Mouse (Mus musculus) intestine, embryonic 14.5 days (tissue): ENCODE results near the gene Pax6. TPM values are rescaled to one million over a fixed set of nuclear protein-coding genes. Genes with fewer than 3 reads are reported as not detected.

Source experiments
- ATAC-seq: fragments of 200-750 bp; cut with Nextera tagmentation; replicated peaks from 2 replicates; pipeline ENCODE4 v1.8.0; 2017; ENCODE audit warnings: low read depth, moderate number of reproducible peaks, moderate TSS enrichment, moderate library complexity; ENCODE audit not compliant: low FRiP score, low TSS enrichment
- DNase-seq: peaks from one replicate; pipeline ENCODE4 v3.0.0-alpha.2; 2018; ENCODE audit warnings: low spot score
- H3K27ac ChIP-seq: fragments of 300-500 bp; sonication (generic); 2 replicates; pipeline ENCODE4 v1.5.1; 2014; ENCODE audit warnings: low read depth, mild to moderate bottlenecking, control low read depth
- H3K27me3 ChIP-seq: fragments of 300-500 bp; sonication (generic); replicated peaks from 2 replicates; pipeline ENCODE4 v1.6.1; 2014; ENCODE audit warnings: low read length, control low read depth; ENCODE audit not compliant: control insufficient read depth, insufficient read depth
- H3K36me3 ChIP-seq: fragments of 300-500 bp; sonication (generic); 2 replicates; pipeline ENCODE4 v1.6.1; 2014; ENCODE audit warnings: low read length, control low read depth; ENCODE audit not compliant: control insufficient read depth, insufficient read depth
- H3K4me1 ChIP-seq: fragments of 300-500 bp; sonication (generic); replicated peaks from 2 replicates; pipeline ENCODE4 v1.6.1; 2014; ENCODE audit warnings: low read length, control low read depth, mixed read lengths; ENCODE audit not compliant: control insufficient read depth, insufficient read depth
- H3K4me2 ChIP-seq: fragments of 300-500 bp; sonication (generic); 2 replicates; pipeline ENCODE4 v1.6.1; 2014; ENCODE audit warnings: low read length
- H3K4me3 ChIP-seq: fragments of 300-500 bp; sonication (generic); 2 replicates; pipeline ENCODE4 v1.5.1; 2014; ENCODE audit warnings: low read depth, low read length, control low read depth, mixed read lengths
- H3K9ac ChIP-seq: fragments of 300-500 bp; sonication (generic); 2 replicates; pipeline ENCODE4 v1.6.1; 2014; ENCODE audit warnings: mild to moderate bottlenecking, low read length
- H3K9me3 ChIP-seq: fragments of 300-500 bp; sonication (generic); 2 replicates; pipeline ENCODE4 v1.6.1; 2016; ENCODE audit warnings: low read length, control low read depth; ENCODE audit not compliant: control insufficient read depth
- WGBS: fragments of 180-500 bp; shearing (Covaris S2); extraction: QIAGEN DNeasy Blood & Tissue Kit; methylation state at CpG from one replicate; pipeline ENCODE4 v1.1.7; 2014; 5-methylcytosine and 5-hydroxymethylcytosine counted together
- polyA plus RNA-seq: library from polyadenylated mRNA; unstranded; fragments of >200 nt; fragmentation: Nextera tagmentation; extraction: Ambion mirVana; gene quantifications from 2 replicates; pipeline ENCODE4 v1.2.1, GENCODE M21; 2014

Gene Pax6
- polyA plus RNA-seq, 1 experiment from 2014 or later = 2.2 TPM

- H3K9ac ChIP-seq = no peak overlapping the region
- DNase-seq (peak; percentile 81), ATAC-seq (peak; percentile 56)
- peaks cover 100% of the 10 kb centered on the region for H3K27me3 ChIP-seq
- H3K4me3 ChIP-seq = peak overlapping the region; percentile 0; the same call in 1 of the 2 replicates
- peak overlapping the region; percentile 18 for H3K4me2 ChIP-seq
- H3K4me1 ChIP-seq = peaks cover 6% of the 10 kb centered on the region; the same call in 1 of the 2 replicates
- no peaks in the 10 kb centered on the region for H3K9me3 ChIP-seq
- H3K36me3 ChIP-seq = no peaks in the 10 kb centered on the region
- H3K27ac ChIP-seq = no peak overlapping the region
- 1% methylated on average over 49 of the region's 49 CpGs for WGBS
These were observed 6.4 kb downstream of the Pax6 start for GRCm38 (mm10) chr2:105674875-105675729.

- H3K36me3 ChIP-seq = no peaks in the 10 kb centered on the region
- peaks cover 6% of the 10 kb centered on the region; the same call in 1 of the 2 replicates for H3K4me1 ChIP-seq
These were observed 7.0 kb downstream of the Pax6 start for GRCm38 (mm10) chr2:105675730-105676079.

GRCm38 (mm10) chr2:105676080-105676908 is 7.6 kb downstream of the Pax6 start:
- H3K9me3 ChIP-seq = no peaks in the 10 kb centered on the region
- H3K4me2 ChIP-seq = peak overlapping the region; percentile 46
- no peak overlapping the region for H3K27ac ChIP-seq
- DNase-seq = peak; percentile 82
- no peak for ATAC-seq
- H3K4me3 ChIP-seq = peak overlapping the region; percentile 27
- under 1% methylated on average over 77 of the region's 77 CpGs for WGBS
- H3K9ac ChIP-seq = no peak overlapping the region
- peaks cover 6% of the 10 kb centered on the region; the same call in 1 of the 2 replicates for H3K4me1 ChIP-seq
- H3K27me3 ChIP-seq = peaks cover 100% of the 10 kb centered on the region
- no peaks in the 10 kb centered on the region for H3K36me3 ChIP-seq

More at GRCm38 (mm10) chr2:105675730-105676079, 7.0 kb downstream of the Pax6 start:
- Histone ChIP-seq H3K27me3 (peaks cover 100% of the 10 kb centered on the region), H3K9me3 (no peaks in the 10 kb centered on the region), H3K4me3 (peak overlapping the region; percentile 27; the same call in 1 of the 2 replicates), H3K9ac (no peak overlapping the region), H3K27ac (no peak overlapping the region), H3K4me2 (peak overlapping the region; percentile 46)
- DNase-seq (no peak), ATAC-seq (no peak)
- WGBS = under 1% methylated on average over 11 of the region's 11 CpGs

- ATAC-seq = no peak
- WGBS = 0% methylated on average over 11 of the region's 11 CpGs
These were observed 8.3 kb downstream of the Pax6 start for GRCm38 (mm10) chr2:105676909-105677433.

DNA sequence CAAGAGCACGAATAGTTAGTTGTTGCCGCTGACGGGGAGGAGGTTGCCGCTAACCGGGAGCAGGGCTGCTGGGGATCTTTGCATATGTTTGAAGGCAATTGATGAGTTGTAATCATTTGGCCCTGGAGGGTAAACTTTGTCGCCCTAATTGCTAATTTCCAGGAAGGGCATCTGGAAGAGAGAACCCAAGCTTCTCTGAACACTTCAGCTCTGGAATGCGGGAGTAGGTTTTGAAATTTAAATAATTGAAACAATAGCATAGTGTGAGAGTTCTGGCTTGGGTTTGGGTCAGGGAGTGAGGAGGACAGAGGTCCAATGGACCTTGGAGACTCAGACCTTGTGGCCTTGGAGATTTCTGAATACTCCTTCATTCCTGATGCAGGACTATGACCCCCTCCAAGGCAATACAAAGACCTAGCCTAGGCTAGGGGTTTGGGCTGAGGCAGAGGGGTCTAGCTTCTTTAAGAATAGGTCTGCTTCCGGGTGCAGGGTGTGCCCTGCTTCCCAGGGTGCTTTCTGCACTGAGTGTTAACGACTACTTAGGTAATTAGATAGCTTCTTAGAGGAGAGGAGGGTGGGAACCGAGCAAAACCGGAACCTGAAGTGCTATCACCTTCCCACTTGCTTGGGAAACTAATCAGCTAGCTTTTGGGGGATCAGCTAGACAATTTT is 8.9 kb downstream of the Pax6 start:
- WGBS = 0% methylated on average over 11 of the region's 11 CpGs
- H3K27me3 ChIP-seq = peaks cover 100% of the 10 kb centered on the region
- H3K27ac ChIP-seq = no peak overlapping the region
- H3K9ac ChIP-seq = no peak overlapping the region
- no peaks in the 10 kb centered on the region for H3K9me3 ChIP-seq
- H3K36me3 ChIP-seq = no peaks in the 10 kb centered on the region
- H3K4me1 ChIP-seq = peaks cover 6% of the 10 kb centered on the region; the same call in 1 of the 2 replicates
- no peak overlapping the region for H3K4me3 ChIP-seq
- H3K4me2 ChIP-seq = no peak overlapping the region
- ATAC-seq (no peak), DNase-seq (peak; percentile 52)

More at GRCm38 (mm10) chr2:105676909-105677433, 8.3 kb downstream of the Pax6 start:
- Histone ChIP-seq H3K9me3 (no peaks in the 10 kb centered on the region), H3K4me3 (no peak overlapping the region), H3K4me1 (peaks cover 6% of the 10 kb centered on the region; the same call in 1 of the 2 replicates), H3K27ac (no peak overlapping the region), H3K9ac (no peak overlapping the region), H3K27me3 (peaks cover 100% of the 10 kb centered on the region), H3K36me3 (no peaks in the 10 kb centered on the region), H3K4me2 (no peak overlapping the region)
- DNase-seq = no peak

DNA sequence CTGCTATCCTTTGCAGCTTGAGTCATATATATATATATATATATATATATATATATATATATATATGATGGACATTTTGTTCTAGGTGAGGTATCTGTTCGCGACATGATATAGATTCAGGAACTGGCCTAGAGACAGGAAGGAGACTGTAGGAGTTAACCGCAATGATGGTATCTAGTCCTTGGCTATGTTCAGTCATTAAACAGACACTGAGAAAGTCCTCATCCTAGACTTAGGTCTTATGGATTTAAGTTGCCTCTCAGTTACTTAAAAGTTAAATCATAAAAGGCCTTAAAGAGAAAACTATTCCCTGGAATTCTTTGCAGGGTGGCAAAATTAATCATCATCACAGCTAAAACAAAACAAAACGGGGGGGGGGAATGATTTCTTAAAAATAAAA is 9.6 kb downstream of the Pax6 start:
- WGBS = 4% methylated on average over 4 of the region's 4 CpGs
- no peak overlapping the region for H3K4me2 ChIP-seq
- DNase-seq (peak; percentile 49), ATAC-seq (no peak)
- no peak overlapping the region for H3K4me3 ChIP-seq
- no peaks in the 10 kb centered on the region for H3K36me3 ChIP-seq
- peaks cover 100% of the 10 kb centered on the region for H3K27me3 ChIP-seq
- no peak overlapping the region for H3K27ac ChIP-seq
- peaks cover 6% of the 10 kb centered on the region; the same call in 1 of the 2 replicates for H3K4me1 ChIP-seq
- H3K9me3 ChIP-seq = no peaks in the 10 kb centered on the region
- no peak overlapping the region for H3K9ac ChIP-seq

- ATAC-seq = no peak
- 2% methylated on average over 7 of the region's 7 CpGs for WGBS
- Histone ChIP-seq H3K4me2 (no peak overlapping the region), H3K27me3 (peaks cover 100% of the 10 kb centered on the region), H3K9me3 (no peaks in the 10 kb centered on the region), H3K9ac (no peak overlapping the region), H3K36me3 (no peaks in the 10 kb centered on the region), H3K4me1 (peaks cover 6% of the 10 kb centered on the region; the same call in 1 of the 2 replicates), H3K4me3 (no peak overlapping the region), H3K27ac (no peak overlapping the region)
- peak; percentile 52 for DNase-seq
These were observed 10.2 kb downstream of the Pax6 start for GRCm38 (mm10) chr2:105678880-105679321.

DNA sequence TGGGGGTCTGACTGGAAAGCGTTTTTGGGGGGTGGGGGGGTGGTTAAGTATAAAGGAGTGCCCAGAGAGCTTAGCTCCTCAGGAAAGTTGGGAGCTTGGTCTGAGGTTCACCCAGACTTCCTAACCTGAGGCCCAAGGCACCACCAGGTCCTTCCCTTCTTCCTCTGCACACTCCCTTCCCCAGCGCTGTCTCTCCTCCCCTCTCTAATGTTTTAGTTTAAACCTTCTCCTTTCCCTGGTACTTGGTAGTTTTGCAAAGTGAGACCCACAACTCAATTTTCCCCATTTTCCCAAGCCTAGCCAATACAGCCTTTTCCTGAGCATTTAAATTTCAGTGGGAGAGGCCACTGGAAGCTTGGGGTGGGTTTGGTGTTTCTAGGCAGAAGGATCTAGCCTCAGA is 10.6 kb downstream of the Pax6 start:
- Histone ChIP-seq H3K4me3 (no peak overlapping the region), H3K9me3 (no peaks in the 10 kb centered on the region), H3K4me2 (no peak overlapping the region), H3K36me3 (no peaks in the 10 kb centered on the region), H3K4me1 (peaks cover 6% of the 10 kb centered on the region; the same call in 1 of the 2 replicates), H3K27me3 (peaks cover 100% of the 10 kb centered on the region), H3K27ac (no peak overlapping the region), H3K9ac (no peak overlapping the region)
- DNase-seq (peak; percentile 52), ATAC-seq (no peak)
- WGBS = 3% methylated on average over 2 of the region's 2 CpGs
